Mouse (Mus musculus): ENCODE results near the gene Nudt9. TPM values are rescaled to one million over a fixed set of nuclear protein-coding genes. Genes with fewer than 3 reads are reported as not detected.

Nudt9 gene
- polyA plus RNA-seq, 1 experiment from 2014 or later, result 48.4 TPM

GRCm38 (mm10) chr5:104104111-104104510 lies 58.0 kb downstream of the Nudt9 start:
- H3K4me1 ChIP-seq (ENCODE audit: control insufficient read depth in 2 of 2, insufficient read depth in 2 of 2, low read length in 2 of 2), result peaks cover 19 to 23% of the 10 kb centered on the region in 2 experiments
- no peaks in the 10 kb centered on the region for H3K9me3 ChIP-seq (ENCODE audit: control insufficient read depth, low read length)
- ATAC-seq (ENCODE audit: insufficient number of reproducible peaks, insufficient read depth, low FRiP score, low read depth), result no peak
- H3K9ac ChIP-seq (ENCODE audit: low read length), result no peak overlapping the region
- H3K36me3 ChIP-seq (ENCODE audit: control insufficient read depth, insufficient read depth, low read length), result no peaks in the 10 kb centered on the region
- 63% methylated on average over 2 of the region's 2 CpGs for WGBS
- H3K4me3 ChIP-seq (ENCODE audit: control insufficient read depth in 1 of 2, insufficient read depth in 1 of 2, low read depth in 1 of 2, low read length in 2 of 2), result no peak overlapping the region
- no peak overlapping the region for H3K27ac ChIP-seq (replicated peaks in 1 of 2; ENCODE audit: control insufficient read depth in 1 of 2, insufficient read depth in 1 of 2, low read depth in 2 of 2, low read length in 2 of 2)
- H3K27me3 ChIP-seq (ENCODE audit: control insufficient read depth, insufficient read depth, low read length), result no peaks in the 10 kb centered on the region
- H3K4me2 ChIP-seq (ENCODE audit: low read length), result no peak overlapping the region

- H3K4me3 ChIP-seq (ENCODE audit: control insufficient read depth in 1 of 2, insufficient read depth in 1 of 2, low read depth in 1 of 2, low read length in 2 of 2), result no peak overlapping the region
- H3K9ac ChIP-seq (ENCODE audit: low read length), result peak overlapping the region; percentile 47; the same call in 1 of the 2 replicates
These were observed 62.2 kb downstream of the Nudt9 start for GRCm38 (mm10) chr5:104108127-104108875.

GRCm38 (mm10) chr5:104108879-104109369 lies 62.8 kb downstream of the Nudt9 start:
- Histone ChIP-seq H3K36me3 (ENCODE audit: control insufficient read depth, insufficient read depth, low read length) (no peaks in the 10 kb centered on the region), H3K27me3 (ENCODE audit: control insufficient read depth, insufficient read depth, low read length) (no peaks in the 10 kb centered on the region), H3K4me3 (ENCODE audit: control insufficient read depth in 1 of 2, insufficient read depth in 1 of 2, low read depth in 1 of 2, low read length in 2 of 2) (no peak overlapping the region), H3K9ac (ENCODE audit: low read length) (0 out of 2 replicates have a peak overlapping the region, but pooled peaks have one; percentile 47), H3K27ac (replicated peaks in 1 of 2; ENCODE audit: control insufficient read depth in 1 of 2, insufficient read depth in 1 of 2, low read depth in 2 of 2, low read length in 2 of 2) (peak overlapping the region; percentile 66 to 70), H3K4me1 (ENCODE audit: control insufficient read depth in 2 of 2, insufficient read depth in 2 of 2, low read length in 2 of 2) (peaks cover 37 to 55% of the 10 kb centered on the region in 2 experiments), H3K4me2 (ENCODE audit: low read length) (peak overlapping the region; percentile 43), H3K9me3 (ENCODE audit: control insufficient read depth, low read length) (no peaks in the 10 kb centered on the region)
- 29% methylated on average over 18 of the region's 18 CpGs for WGBS
- no peak for ATAC-seq (ENCODE audit: insufficient number of reproducible peaks, insufficient read depth, low FRiP score, low read depth)

More at GRCm38 (mm10) chr5:104108127-104108875, 62.2 kb downstream of the Nudt9 start:
- 58% methylated on average over 11 of the region's 11 CpGs for WGBS
- peak overlapping the region; percentile 43; the same call in 1 of the 2 replicates for H3K4me2 ChIP-seq (ENCODE audit: low read length)
- ATAC-seq (ENCODE audit: insufficient number of reproducible peaks, insufficient read depth, low FRiP score, low read depth), result no peak
- no peaks in the 10 kb centered on the region for H3K27me3 ChIP-seq (ENCODE audit: control insufficient read depth, insufficient read depth, low read length)
- peaks cover 34 to 51% of the 10 kb centered on the region in 2 experiments for H3K4me1 ChIP-seq (ENCODE audit: control insufficient read depth in 2 of 2, insufficient read depth in 2 of 2, low read length in 2 of 2)
- peak overlapping the region; percentile 51 to 70; a peak in 3 of 4 replicates for H3K27ac ChIP-seq (replicated peaks in 1 of 2; ENCODE audit: control insufficient read depth in 1 of 2, insufficient read depth in 1 of 2, low read depth in 2 of 2, low read length in 2 of 2)
- no peaks in the 10 kb centered on the region for H3K9me3 ChIP-seq (ENCODE audit: control insufficient read depth, low read length)
- no peaks in the 10 kb centered on the region for H3K36me3 ChIP-seq (ENCODE audit: control insufficient read depth, insufficient read depth, low read length)

DNA sequence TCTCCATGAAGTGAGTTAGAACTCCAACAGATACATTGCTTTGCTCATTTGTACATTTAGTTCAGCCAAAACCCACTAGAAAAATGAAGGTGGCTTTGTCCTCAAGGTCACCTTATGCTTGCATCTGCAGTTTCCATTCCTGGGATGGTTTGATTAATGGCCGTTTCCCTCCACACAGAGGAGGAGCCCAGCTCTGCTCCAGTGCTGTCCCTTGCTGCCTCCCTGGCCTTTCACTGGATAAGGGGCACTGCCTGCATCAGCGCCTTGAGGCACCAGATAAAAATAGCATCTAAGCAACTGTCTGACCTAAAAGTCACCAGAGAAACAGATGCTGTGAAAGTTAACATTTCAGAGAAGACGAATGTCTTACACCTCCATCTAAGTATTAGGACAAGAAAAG lies 63.4 kb downstream of the Nudt9 start:
- H3K36me3 ChIP-seq (ENCODE audit: control insufficient read depth, insufficient read depth, low read length), result no peaks in the 10 kb centered on the region
- H3K4me3 ChIP-seq (ENCODE audit: control insufficient read depth in 1 of 2, insufficient read depth in 1 of 2, low read depth in 1 of 2, low read length in 2 of 2), result no peak overlapping the region
- H3K4me2 ChIP-seq (ENCODE audit: low read length), result peak overlapping the region; percentile 43
- no peaks in the 10 kb centered on the region for H3K27me3 ChIP-seq (ENCODE audit: control insufficient read depth, insufficient read depth, low read length)
- H3K9ac ChIP-seq (ENCODE audit: low read length), result 0 out of 2 replicates have a peak overlapping the region, but pooled peaks have one; percentile 47
- no peaks in the 10 kb centered on the region for H3K9me3 ChIP-seq (ENCODE audit: control insufficient read depth, low read length)
- 19% methylated on average over 3 of the region's 3 CpGs for WGBS
- peaks cover 37 to 57% of the 10 kb centered on the region in 2 experiments for H3K4me1 ChIP-seq (ENCODE audit: control insufficient read depth in 2 of 2, insufficient read depth in 2 of 2, low read length in 2 of 2)
- ATAC-seq (ENCODE audit: insufficient number of reproducible peaks, insufficient read depth, low FRiP score, low read depth), result no peak
- H3K27ac ChIP-seq (replicated peaks in 1 of 2; ENCODE audit: control insufficient read depth in 1 of 2, insufficient read depth in 1 of 2, low read depth in 2 of 2, low read length in 2 of 2), result peak overlapping the region; percentile 14 to 70; a peak in 3 of 4 replicates

- Histone ChIP-seq H3K27me3 (ENCODE audit: control insufficient read depth, insufficient read depth, low read length) (no peaks in the 10 kb centered on the region), H3K9me3 (ENCODE audit: control insufficient read depth, low read length) (no peaks in the 10 kb centered on the region), H3K27ac (replicated peaks in 1 of 2; ENCODE audit: control insufficient read depth in 1 of 2, insufficient read depth in 1 of 2, low read depth in 2 of 2, low read length in 2 of 2) (peak overlapping the region in 1 of 2 experiments; percentile 70; a peak in 2 of 4 replicates), H3K36me3 (ENCODE audit: control insufficient read depth, insufficient read depth, low read length) (no peaks in the 10 kb centered on the region), H3K4me2 (ENCODE audit: low read length) (peak overlapping the region; percentile 26), H3K4me1 (ENCODE audit: control insufficient read depth in 2 of 2, insufficient read depth in 2 of 2, low read length in 2 of 2) (peaks cover 44 to 66% of the 10 kb centered on the region in 2 experiments), H3K4me3 (ENCODE audit: control insufficient read depth in 1 of 2, insufficient read depth in 1 of 2, low read depth in 1 of 2, low read length in 2 of 2) (no peak overlapping the region), H3K9ac (ENCODE audit: low read length) (no peak overlapping the region; the same call in 1 of the 2 replicates)
- 52% methylated on average over 9 of the region's 9 CpGs for WGBS
- no peak for ATAC-seq (ENCODE audit: insufficient number of reproducible peaks, insufficient read depth, low FRiP score, low read depth)
These were observed 64.2 kb downstream of the Nudt9 start for GRCm38 (mm10) chr5:104110171-104110920.

DNA sequence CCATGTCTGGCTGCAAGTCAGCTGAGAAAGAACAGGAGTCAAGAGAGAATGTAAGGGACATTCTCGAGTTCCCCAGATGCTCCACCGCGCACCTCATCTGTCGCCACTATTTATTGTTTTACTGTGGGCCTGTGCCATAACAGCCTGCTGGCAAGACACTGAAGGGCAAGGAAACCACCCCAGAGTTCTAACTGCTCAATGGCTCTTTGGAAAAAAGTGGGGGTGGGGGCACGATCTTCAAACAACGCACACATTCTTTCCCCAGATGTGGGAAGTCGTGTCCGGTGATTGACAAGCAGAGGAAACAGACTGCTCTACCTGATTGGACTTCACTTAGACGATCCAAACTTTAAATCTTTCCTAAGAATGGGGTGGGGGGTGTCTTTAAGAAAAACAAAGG lies 65.9 kb downstream of the Nudt9 start:
- Histone ChIP-seq H3K4me2 (ENCODE audit: low read length) (peak overlapping the region; percentile 57), H3K4me3 (ENCODE audit: control insufficient read depth in 1 of 2, insufficient read depth in 1 of 2, low read depth in 1 of 2, low read length in 2 of 2) (peak overlapping the region; percentile 22 to 25; a peak in 3 of 4 replicates), H3K36me3 (ENCODE audit: control insufficient read depth, insufficient read depth, low read length) (no peaks in the 10 kb centered on the region), H3K27ac (replicated peaks in 1 of 2; ENCODE audit: control insufficient read depth in 1 of 2, insufficient read depth in 1 of 2, low read depth in 2 of 2, low read length in 2 of 2) (peak overlapping the region; percentile 67 to 80), H3K27me3 (ENCODE audit: control insufficient read depth, insufficient read depth, low read length) (no peaks in the 10 kb centered on the region), H3K4me1 (ENCODE audit: control insufficient read depth in 2 of 2, insufficient read depth in 2 of 2, low read length in 2 of 2) (peaks cover 45 to 72% of the 10 kb centered on the region in 2 experiments), H3K9me3 (ENCODE audit: control insufficient read depth, low read length) (no peaks in the 10 kb centered on the region), H3K9ac (ENCODE audit: low read length) (peak overlapping the region; percentile 67)
- peak; percentile 5; the same call in 1 of the 2 replicates for ATAC-seq (ENCODE audit: insufficient number of reproducible peaks, insufficient read depth, low FRiP score, low read depth)
- WGBS, result 9% methylated on average over 9 of the region's 9 CpGs

DNA sequence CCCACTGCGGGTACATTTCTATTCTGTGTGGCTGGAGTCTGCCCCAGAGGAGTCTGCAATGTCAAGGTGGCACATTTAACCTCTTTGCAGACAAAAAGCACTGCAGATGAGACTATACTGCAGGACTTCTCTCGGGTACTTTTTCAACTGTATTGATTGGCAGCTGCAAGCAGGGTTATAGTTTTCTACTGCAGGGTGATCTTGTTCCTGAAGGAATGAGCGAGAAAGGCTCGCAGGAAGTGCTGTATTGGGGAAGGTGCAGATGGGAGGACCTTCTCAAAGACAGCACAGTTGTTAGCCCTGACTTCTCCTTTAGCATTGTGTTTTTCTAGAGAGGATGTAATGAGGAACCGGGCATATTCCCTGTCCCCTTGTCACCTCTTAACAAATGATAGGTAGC lies 66.4 kb downstream of the Nudt9 start:
- H3K36me3 ChIP-seq (ENCODE audit: control insufficient read depth, insufficient read depth, low read length), result no peaks in the 10 kb centered on the region
- H3K9me3 ChIP-seq (ENCODE audit: control insufficient read depth, low read length), result no peaks in the 10 kb centered on the region
- H3K4me2 ChIP-seq (ENCODE audit: low read length), result peak overlapping the region; percentile 57
- ATAC-seq (ENCODE audit: insufficient number of reproducible peaks, insufficient read depth, low FRiP score, low read depth), result no peak
- H3K9ac ChIP-seq (ENCODE audit: low read length), result peak overlapping the region; percentile 67
- peak overlapping the region; percentile 67 to 80 for H3K27ac ChIP-seq (replicated peaks in 1 of 2; ENCODE audit: control insufficient read depth in 1 of 2, insufficient read depth in 1 of 2, low read depth in 2 of 2, low read length in 2 of 2)
- H3K4me3 ChIP-seq (ENCODE audit: control insufficient read depth in 1 of 2, insufficient read depth in 1 of 2, low read depth in 1 of 2, low read length in 2 of 2), result peak overlapping the region; percentile 3 to 22; a peak in 2 of 4 replicates
- 33% methylated on average over 5 of the region's 5 CpGs for WGBS
- no peaks in the 10 kb centered on the region for H3K27me3 ChIP-seq (ENCODE audit: control insufficient read depth, insufficient read depth, low read length)
- peaks cover 44 to 70% of the 10 kb centered on the region in 2 experiments for H3K4me1 ChIP-seq (ENCODE audit: control insufficient read depth in 2 of 2, insufficient read depth in 2 of 2, low read length in 2 of 2)
